Mouse (Mus musculus): Measurements from ENCODE around the gene D430019H16Rik.

- TF ChIP-seq CTCF (IDR thresholded peaks at IDR 0.05; ENCODE audit: insufficient read depth, low read length) = no peak
- TF ChIP-seq POLR2A (IDR thresholded peaks at IDR 0.05; ENCODE audit: borderline replicate concordance, extremely low read depth, low read depth, low read length) = no peak
Measured at GRCm38 (mm10) chr12:105449239-105449638, 4.4 kb upstream of the D430019H16Rik start.

Data from lung, adult 2 months (tissue).